Mouse (Mus musculus) kidney, adult 2 months (tissue): ENCODE measurements around the gene Nans.

ENCODE experiments used
- CTCF ChIP-seq: fragments of 200-500 bp; conservative IDR thresholded peaks from 2 replicates; pipeline ENCODE4 v1.5.1; 2011; ENCODE audit warnings: low read depth, mild to moderate bottlenecking, control low read depth, low read length, moderate library complexity, mixed read lengths; ENCODE audit not compliant: insufficient read depth, insufficient read length
- POLR2A ChIP-seq: fragments of 200-500 bp; IDR thresholded peaks from one replicate; pipeline ENCODE4 v1.6.1; 2011; ENCODE audit warnings: low read depth, low read length, control low read depth

GRCm38 (mm10) chr4:46445237-46445945, 43.7 kb upstream of the Nans start:
- TF ChIP-seq CTCF (no peak), POLR2A (no peak)
